Mouse (Mus musculus) forebrain, postnatal 0 days (tissue): ENCODE results near the gene Slc50a1. TPM values are rescaled to one million over a fixed set of nuclear protein-coding genes. Genes with fewer than 3 reads are reported as not detected.

Experiments
- ATAC-seq: fragments of 200-750 bp; cut with Nextera tagmentation; 2 replicates; pipeline ENCODE4 v1.8.0; 2017; ENCODE audit warnings: mild to moderate bottlenecking, moderate library complexity
- DNase-seq: peaks from one replicate; pipeline ENCODE4 v3.0.0-alpha.2; 2015
- H3K27ac ChIP-seq: fragments of 300-500 bp; sonication (generic); 2 replicates; pipeline ENCODE4 v1.5.1; 2014; ENCODE audit warnings: low read depth, mild to moderate bottlenecking, antibody characterized with exemption, low read length, moderate library complexity, mixed read lengths
- H3K27me3 ChIP-seq: fragments of 300-500 bp; sonication (generic); 2 replicates; pipeline ENCODE4 v1.6.1; 2014; ENCODE audit warnings: mild to moderate bottlenecking, low read length, mixed read lengths; ENCODE audit not compliant: insufficient read depth
- H3K36me3 ChIP-seq: fragments of 300-500 bp; sonication (generic); 2 replicates; pipeline ENCODE4 v1.6.1; 2014; ENCODE audit warnings: mild to moderate bottlenecking, moderate library complexity; ENCODE audit not compliant: insufficient read depth
- H3K4me1 ChIP-seq: fragments of 300-500 bp; sonication (generic); 2 replicates; pipeline ENCODE4 v1.6.1; 2014; ENCODE audit warnings: antibody characterized with exemption; ENCODE audit not compliant: insufficient read depth
- H3K4me2 ChIP-seq: fragments of 300-500 bp; sonication (generic); 2 replicates; pipeline ENCODE4 v1.6.1; 2014; ENCODE audit warnings: low read depth, mild to moderate bottlenecking, moderate library complexity
- H3K4me3 ChIP-seq: fragments of 300-500 bp; sonication (generic); 2 replicates; pipeline ENCODE4 v1.5.1; 2014; ENCODE audit warnings: low read depth, low read length, mixed read lengths
- H3K9ac ChIP-seq: fragments of 300-500 bp; sonication (generic); 2 replicates; pipeline ENCODE4 v1.6.1; 2014; ENCODE audit warnings: mild to moderate bottlenecking
- H3K9me3 ChIP-seq: fragments of 300-500 bp; sonication (generic); 2 replicates; pipeline ENCODE4 v1.6.1; 2016; ENCODE audit warnings: low read length
- CTCF ChIP-seq: sonication (generic); IDR thresholded peaks from 2 replicates; pipeline ENCODE4 v1.5.1; 2016; ENCODE audit warnings: antibody characterized with exemption, control low read depth, low read depth
- WGBS: fragments of 180-500 bp; shearing (Covaris S2); extraction: QIAGEN DNeasy Blood & Tissue Kit; methylation state at CpG from one replicate; pipeline ENCODE4 v1.1.7; 2014; 5-methylcytosine and 5-hydroxymethylcytosine counted together
- polyA plus RNA-seq: library from polyadenylated mRNA; unstranded; fragments of >200 nt; fragmentation: Nextera tagmentation; extraction: Ambion mirVana; gene quantifications from 2 replicates; pipeline ENCODE4 v1.2.1, GENCODE M21; 2015
- total RNA-seq: library from RNA; depleted of rRNA; stranded (reverse); fragments of >200 nt; gene quantifications from 2 replicates; pipeline ENCODE4 v1.2.3, GENCODE M21; 2014

Slc50a1 gene
- total and polyA plus RNA-seq, 2 experiments from 2014 or later, result 26.7 to 34.8 TPM

DNA sequence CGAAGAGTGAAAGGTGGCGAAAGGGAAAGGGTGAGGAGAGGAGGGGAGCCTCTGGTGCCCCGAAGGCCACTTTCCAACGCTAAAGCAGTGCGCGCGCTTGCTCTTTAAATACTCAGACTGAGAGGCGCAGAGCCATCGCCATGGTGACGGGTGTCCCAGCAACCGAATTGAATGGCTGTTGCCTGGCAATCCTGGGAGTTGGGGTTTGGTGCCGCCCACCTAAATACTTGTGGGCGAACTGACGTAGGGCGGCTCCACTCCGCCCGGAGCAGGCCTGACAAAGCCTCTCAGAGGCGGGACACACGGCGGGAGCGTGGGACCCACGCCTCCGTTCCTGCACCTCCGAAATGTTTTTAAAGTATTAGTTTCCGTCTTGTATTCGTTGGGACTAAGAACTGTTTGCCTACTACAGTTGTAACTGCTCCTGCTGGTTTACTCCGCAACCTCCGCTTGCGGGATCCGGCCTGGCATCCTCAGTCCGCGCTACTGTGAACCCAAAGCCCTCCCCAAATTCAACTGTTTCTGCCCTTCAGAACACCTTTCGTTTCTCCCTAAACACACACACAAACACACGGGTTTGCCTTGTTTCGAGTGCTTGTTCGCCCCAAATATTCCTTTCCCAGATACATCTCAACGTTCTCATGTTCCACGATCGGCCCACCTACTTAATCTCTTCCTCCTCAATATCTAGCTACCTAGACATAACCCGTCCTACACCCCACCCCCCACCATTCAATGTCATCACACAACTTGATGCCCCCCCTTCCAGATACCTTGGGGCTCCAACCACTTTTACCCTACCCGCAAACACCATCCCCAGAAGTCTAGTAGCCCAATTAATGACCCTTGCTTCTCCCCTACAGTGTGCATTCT is 42.8 kb downstream of the Slc50a1 start:
- peak; percentile 89 for ATAC-seq
- peak overlapping the region; percentile 45 for H3K4me3 ChIP-seq
- 1% methylated on average over 41 of the region's 41 CpGs for WGBS
- no peaks in the 10 kb centered on the region for H3K27me3 ChIP-seq
- H3K36me3 ChIP-seq, result peaks cover 5% of the 10 kb centered on the region; the same call in 1 of the 2 replicates
- H3K4me1 ChIP-seq, result peaks cover 28% of the 10 kb centered on the region
- no peak for TF ChIP-seq CTCF
- peak overlapping the region; percentile 91 for H3K4me2 ChIP-seq
- peak; percentile 96 for DNase-seq
- H3K9me3 ChIP-seq, result no peaks in the 10 kb centered on the region
- H3K9ac ChIP-seq, result peak overlapping the region; percentile 53
- peak overlapping the region; percentile 80 for H3K27ac ChIP-seq

DNA sequence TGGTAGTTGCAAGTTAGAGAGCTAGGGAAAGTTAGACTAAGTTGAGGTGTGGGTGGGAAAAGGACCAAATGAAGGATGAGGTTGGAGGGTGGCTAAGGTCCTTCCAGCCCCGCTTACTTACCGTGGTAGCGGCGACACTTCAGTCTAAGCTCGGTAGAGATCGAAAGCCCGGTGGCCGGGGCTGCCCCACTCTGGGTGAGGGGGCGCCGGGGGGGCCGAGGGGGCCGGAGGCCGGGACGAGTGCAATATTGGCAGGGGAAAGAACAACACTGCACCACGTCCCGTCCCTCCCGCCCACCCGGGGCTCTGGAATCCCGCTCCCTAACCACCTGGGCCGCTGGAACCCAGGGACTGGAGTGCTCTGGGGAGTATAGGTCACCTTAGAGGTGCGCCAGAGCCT is 43.5 kb downstream of the Slc50a1 start, which contains the start of gene Mtx1:
Gene Mtx1 (minus strand): TSS at position 189 of the 400 bp plus-strand sequence.
- Histone ChIP-seq H3K9ac (peak within 1 kb of the TSS; percentile 53), H3K4me3 (peak within 1 kb of the TSS; percentile 45), H3K27ac (peak within 1 kb of the TSS; percentile 80), H3K4me1 (peaks cover 28% of the 10 kb centered on the region), H3K36me3 (peaks cover 5% of the 10 kb centered on the region; the same call in 1 of the 2 replicates), H3K4me2 (peak within 1 kb of the TSS; percentile 91), H3K9me3 (no peaks in the 10 kb centered on the region), H3K27me3 (no peaks in the 10 kb centered on the region)
- ATAC-seq (peak; percentile 3; the same call in 1 of the 2 replicates), DNase-seq (no peak)
- 3% methylated on average over 21 of the region's 21 CpGs for WGBS
- no peak for TF ChIP-seq CTCF

DNA sequence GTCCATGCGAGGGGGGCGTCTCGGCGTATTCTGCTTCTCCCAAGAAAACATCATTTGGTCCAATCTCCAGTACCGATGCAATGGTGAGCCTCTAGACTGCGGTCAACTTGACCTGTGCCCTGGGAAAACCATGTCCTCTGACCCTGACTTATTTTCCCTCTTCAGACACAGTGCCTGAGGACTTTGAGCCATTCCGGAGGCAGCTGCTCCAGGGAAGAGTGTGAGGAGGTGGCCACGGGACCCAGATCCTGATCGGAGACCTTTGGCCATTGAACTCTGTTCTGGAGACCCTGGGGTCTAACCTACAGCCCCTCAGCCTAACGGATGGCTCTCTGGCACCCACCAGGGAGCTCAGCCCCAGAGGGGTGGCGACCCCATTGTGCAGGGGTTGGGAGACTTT is 44.0 kb downstream of the Slc50a1 start:
- Histone ChIP-seq H3K9ac (peak overlapping the region; percentile 53), H3K4me2 (peak overlapping the region; percentile 91), H3K36me3 (peaks cover 7% of the 10 kb centered on the region; the same call in 1 of the 2 replicates), H3K9me3 (no peaks in the 10 kb centered on the region), H3K4me1 (peaks cover 28% of the 10 kb centered on the region), H3K27ac (peak overlapping the region; percentile 80), H3K27me3 (no peaks in the 10 kb centered on the region), H3K4me3 (peak overlapping the region; percentile 45)
- no peak for DNase-seq
- TF ChIP-seq CTCF, result no peak
- 3% methylated on average over 11 of the region's 11 CpGs for WGBS
- no peak for ATAC-seq

- Histone ChIP-seq H3K4me3 (peak overlapping the region; percentile 45), H3K4me1 (peaks cover 28% of the 10 kb centered on the region)
- peak; percentile 71 for DNase-seq
Observed at GRCm38 (mm10) chr3:89225918-89226317, 44.5 kb downstream of the Slc50a1 start.

DNA sequence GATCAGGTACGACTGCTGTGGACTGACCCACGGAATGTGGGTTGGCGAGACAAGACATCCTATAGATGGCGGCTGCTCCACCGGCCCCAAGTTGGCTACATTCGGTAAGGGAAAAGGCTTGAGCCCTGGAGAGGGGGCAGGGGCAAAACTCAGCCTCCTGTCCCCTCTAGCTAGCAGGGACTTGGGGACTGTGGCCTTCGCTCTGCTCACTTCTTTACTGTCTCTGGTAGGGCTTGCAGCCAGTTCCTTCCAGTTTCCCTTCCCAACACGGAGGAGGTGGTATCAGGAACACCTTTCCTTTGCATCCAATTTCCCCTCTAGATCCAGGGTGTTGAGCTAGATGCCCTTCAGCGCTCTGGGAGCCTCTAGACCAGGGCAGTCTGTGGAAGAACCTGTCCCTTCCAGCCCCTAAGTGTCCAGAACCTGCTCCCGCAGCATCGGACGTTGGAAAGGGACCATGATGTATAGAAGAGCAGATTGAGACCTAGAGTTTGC is 45.0 kb downstream of the Slc50a1 start:
- Histone ChIP-seq H3K27me3 (no peaks in the 10 kb centered on the region), H3K9me3 (no peaks in the 10 kb centered on the region), H3K4me2 (peak overlapping the region; percentile 91), H3K9ac (peak overlapping the region; percentile 53), H3K27ac (peak overlapping the region; percentile 80), H3K36me3 (peaks cover 12% of the 10 kb centered on the region; the same call in 1 of the 2 replicates), H3K4me1 (peaks cover 28% of the 10 kb centered on the region), H3K4me3 (peak overlapping the region; percentile 45)
- no peak for DNase-seq
- WGBS, result 13% methylated on average over 12 of the region's 12 CpGs
- ATAC-seq, result no peak
- TF ChIP-seq CTCF, result no peak

More at GRCm38 (mm10) chr3:89225918-89226317, 44.5 kb downstream of the Slc50a1 start:
- H3K4me2 ChIP-seq, result peak overlapping the region; percentile 91
- peak; percentile 45 for ATAC-seq
- no peaks in the 10 kb centered on the region for H3K9me3 ChIP-seq
- WGBS, result 15% methylated on average over 4 of the region's 4 CpGs
- peak overlapping the region; percentile 80 for H3K27ac ChIP-seq
- H3K27me3 ChIP-seq, result no peaks in the 10 kb centered on the region
- TF ChIP-seq CTCF, result no peak
- peak overlapping the region; percentile 53 for H3K9ac ChIP-seq
- H3K36me3 ChIP-seq, result peaks cover 12% of the 10 kb centered on the region; the same call in 1 of the 2 replicates

GRCm38 (mm10) chr3:89224796-89225195 is 45.6 kb downstream of the Slc50a1 start:
- Histone ChIP-seq H3K27ac (peak overlapping the region; percentile 80), H3K4me2 (peak overlapping the region; percentile 91), H3K27me3 (no peaks in the 10 kb centered on the region), H3K4me1 (peaks cover 28% of the 10 kb centered on the region), H3K36me3 (peaks cover 15% of the 10 kb centered on the region), H3K4me3 (peak overlapping the region; percentile 45; the same call in 1 of the 2 replicates), H3K9ac (peak overlapping the region; percentile 53), H3K9me3 (no peaks in the 10 kb centered on the region)
- 20% methylated on average over 11 of the region's 11 CpGs for WGBS
- ATAC-seq (no peak), DNase-seq (no peak)
- no peak for TF ChIP-seq CTCF

DNA sequence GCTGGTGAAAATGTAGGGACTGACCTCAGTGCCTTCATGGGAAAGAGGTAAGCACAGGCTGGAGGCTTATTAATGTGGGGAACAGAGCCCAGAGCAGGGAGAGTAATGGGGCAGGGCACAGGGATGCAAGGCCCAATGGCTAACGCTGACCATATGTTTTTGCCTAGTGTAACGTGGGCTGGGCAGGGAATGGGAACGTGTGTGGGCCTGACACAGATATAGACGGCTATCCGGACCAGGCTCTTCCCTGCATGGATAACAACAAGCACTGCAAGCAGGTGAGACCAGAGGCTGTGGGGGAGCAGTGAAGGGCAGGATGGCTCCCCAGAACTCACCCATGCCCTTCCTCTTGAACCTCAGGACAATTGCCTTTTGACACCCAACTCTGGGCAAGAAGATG is 49.2 kb downstream of the Slc50a1 start:
- no peak overlapping the region for H3K4me2 ChIP-seq
- DNase-seq (no peak), ATAC-seq (no peak)
- H3K9ac ChIP-seq, result no peak overlapping the region
- H3K36me3 ChIP-seq, result peaks cover 23% of the 10 kb centered on the region
- H3K27ac ChIP-seq, result no peak overlapping the region
- TF ChIP-seq CTCF, result no peak
- no peaks in the 10 kb centered on the region for H3K9me3 ChIP-seq
- WGBS, result 58% methylated on average over 5 of the region's 5 CpGs
- no peaks in the 10 kb centered on the region for H3K27me3 ChIP-seq
- peaks cover 10% of the 10 kb centered on the region for H3K4me1 ChIP-seq
- H3K4me3 ChIP-seq, result no peak overlapping the region
